Mouse (Mus musculus) small intestine, adult 2 months (tissue): ENCODE data around the gene Fam92b.

Experiments used
- CTCF ChIP-seq: fragments of 200-500 bp; IDR thresholded peaks from 2 replicates; pipeline ENCODE4 v1.5.1; 2012; ENCODE audit warnings: low read depth, mild to moderate bottlenecking, control low read depth, inconsistent platforms, low read length, moderate library complexity, mixed read lengths; ENCODE audit not compliant: insufficient replicate concordance, insufficient read length; ENCODE audit errors: extremely low read depth
- POLR2A ChIP-seq: fragments of 200-500 bp; IDR thresholded peaks from 2 replicates; pipeline ENCODE4 v1.6.1; 2012; ENCODE audit warnings: low read depth, mild to moderate bottlenecking, control low read depth, inconsistent platforms, low read length, moderate library complexity

GRCm38 (mm10) chr8:120189440-120189839, 12.2 kb upstream of the Fam92b start:
- no peak for TF ChIP-seq CTCF
- TF ChIP-seq POLR2A: no peak
